Mouse (Mus musculus) stomach, postnatal 0 days (tissue): ENCODE data around the gene Tmem270.
A peak's percentile ranks its signal among the peaks of the same experiment; 100 is the strongest.

ENCODE experiments used
- CTCF ChIP-seq: IDR thresholded peaks from 2 replicates; pipeline ENCODE4 v1.5.1; 2016; ENCODE audit warnings: antibody characterized with exemption, low read depth, mild to moderate bottlenecking, moderate library complexity
- EP300 ChIP-seq: optimal IDR thresholded peaks from 2 replicates; pipeline ENCODE3; 2016; ENCODE audit warnings: antibody characterized with exemption

GRCm38 (mm10) chr5:134946857-134947255 lies 40.3 kb upstream of the Tmem270 start, which contains the start of gene Cldn4:
- TF ChIP-seq EP300 (peak; percentile 87), CTCF (no peak)
